Mouse (Mus musculus) heart, postnatal 0 days (tissue): Measurements from ENCODE around the gene Tnfrsf8.

ENCODE experiments used
- CTCF ChIP-seq: IDR thresholded peaks from 2 replicates; pipeline ENCODE4 v1.5.1; 2016; ENCODE audit warnings: antibody characterized with exemption, control low read depth, low read depth
- EP300 ChIP-seq: IDR thresholded peaks from 2 replicates; pipeline ENCODE4 v1.6.1; 2016; ENCODE audit warnings: antibody characterized with exemption, low read depth

DNA sequence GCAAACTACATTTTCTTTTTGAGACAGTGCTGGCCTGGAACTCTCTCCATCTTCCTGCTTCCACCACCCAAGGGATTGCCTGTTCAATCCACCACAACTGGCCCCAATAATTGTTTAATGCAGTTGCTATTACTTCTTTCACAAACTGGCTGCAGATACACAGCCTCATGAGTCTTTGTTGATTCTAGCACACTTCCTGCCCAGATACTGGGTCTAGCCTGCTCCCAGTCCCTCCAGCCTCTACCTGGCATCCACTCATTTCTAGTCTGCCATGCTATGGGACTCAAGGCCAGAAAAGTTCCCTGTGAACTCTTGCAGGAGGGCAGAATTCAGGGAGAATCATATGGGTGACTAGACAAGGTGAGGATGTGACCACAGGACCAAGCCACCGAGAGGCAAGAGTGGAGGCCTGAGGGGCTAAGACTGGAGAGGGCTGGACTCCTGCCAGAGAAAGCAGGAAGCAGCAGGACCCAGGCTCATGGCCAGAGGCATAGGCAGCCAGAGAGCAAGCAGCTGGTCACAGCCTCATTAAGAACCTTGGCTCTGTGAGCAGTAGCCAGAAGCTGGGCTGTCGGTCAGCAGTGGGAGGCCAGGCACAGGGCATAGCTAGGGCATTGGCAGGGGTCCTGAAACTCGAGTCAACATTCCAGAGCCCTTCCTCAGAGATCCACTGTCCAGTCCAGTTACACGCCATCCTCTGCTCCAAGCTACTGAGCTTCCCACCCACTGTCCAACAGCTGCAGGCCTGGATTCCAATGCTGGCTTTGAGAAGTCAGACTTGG is 75.7 kb downstream of the Tnfrsf8 start:
- TF ChIP-seq CTCF (no peak), EP300 (no peak)
